Mouse (Mus musculus): ENCODE measurements around the gene Tmprss4. TPM values are rescaled to one million over a fixed set of nuclear protein-coding genes. Genes with fewer than 3 reads are reported as not detected.

The Tmprss4 gene
- polyA plus RNA-seq, 1 experiment from 2014 or later, result not detected

- H3K36me3 ChIP-seq, result no peaks in the 10 kb centered on the region
- no peak overlapping the region for H3K27ac ChIP-seq (ENCODE audit: poor library complexity, severe bottlenecking)
- H3K27me3 ChIP-seq (replicated peaks), result peaks cover 9% of the 10 kb centered on the region
- H3K9me3 ChIP-seq (replicated peaks), result no peaks in the 10 kb centered on the region
- WGBS, result 73% methylated on average over 8 of the region's 8 CpGs
- H3K4me2 ChIP-seq, result no peak overlapping the region
- no peak overlapping the region for H3K4me3 ChIP-seq
- no peak for ATAC-seq (ENCODE audit: insufficient number of reproducible peaks, low FRiP score)
- no peaks in the 10 kb centered on the region for H3K4me1 ChIP-seq (replicated peaks)
- no peak overlapping the region for H3K9ac ChIP-seq
Observed at GRCm38 (mm10) chr9:45229359-45229758, 25.5 kb upstream of the Tmprss4 start.

DNA sequence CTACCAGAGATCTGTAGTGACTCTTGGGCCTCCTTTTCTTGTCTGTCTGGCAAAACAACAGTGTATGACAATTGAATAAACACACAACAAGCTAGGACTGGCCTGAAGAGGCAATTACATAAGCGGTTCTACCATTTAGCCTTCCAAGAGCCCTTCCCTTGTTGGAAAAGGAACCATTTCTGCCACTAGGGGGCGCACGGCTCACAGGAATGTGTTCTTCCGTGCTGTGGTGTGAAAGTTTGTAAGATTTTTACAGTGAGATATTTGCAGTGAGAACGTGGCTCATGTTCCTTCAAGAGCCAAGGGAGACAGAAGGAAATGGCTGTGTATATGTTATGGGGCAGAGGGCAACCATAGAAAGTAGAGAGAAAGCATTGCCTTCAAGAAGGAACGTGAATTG lies 17.7 kb upstream of the Tmprss4 start:
- H3K9me3 ChIP-seq (replicated peaks), result no peaks in the 10 kb centered on the region
- ATAC-seq (ENCODE audit: insufficient number of reproducible peaks, low FRiP score), result no peak
- no peak overlapping the region for H3K4me2 ChIP-seq
- WGBS, result 20% methylated on average over 6 of the region's 6 CpGs
- H3K27me3 ChIP-seq (replicated peaks), result peaks cover 11% of the 10 kb centered on the region
- H3K4me3 ChIP-seq, result no peak overlapping the region
- H3K4me1 ChIP-seq (replicated peaks), result no peaks in the 10 kb centered on the region
- no peak overlapping the region for H3K9ac ChIP-seq
- H3K36me3 ChIP-seq, result no peaks in the 10 kb centered on the region
- H3K27ac ChIP-seq (ENCODE audit: poor library complexity, severe bottlenecking), result no peak overlapping the region

GRCm38 (mm10) chr9:45219644-45220043 lies 15.8 kb upstream of the Tmprss4 start:
- no peak overlapping the region for H3K9ac ChIP-seq
- no peaks in the 10 kb centered on the region for H3K9me3 ChIP-seq (replicated peaks)
- H3K4me1 ChIP-seq (replicated peaks), result no peaks in the 10 kb centered on the region
- ATAC-seq (ENCODE audit: insufficient number of reproducible peaks, low FRiP score), result no peak
- no peak overlapping the region for H3K4me2 ChIP-seq
- no peak overlapping the region for H3K4me3 ChIP-seq
- H3K27ac ChIP-seq (ENCODE audit: poor library complexity, severe bottlenecking), result no peak overlapping the region
- H3K27me3 ChIP-seq (replicated peaks), result peaks cover 6% of the 10 kb centered on the region; the same call in 1 of the 2 replicates
- 50% methylated on average over 3 of the region's 3 CpGs for WGBS
- no peaks in the 10 kb centered on the region for H3K36me3 ChIP-seq

- Histone ChIP-seq H3K9ac (no peak overlapping the region), H3K27ac (ENCODE audit: poor library complexity, severe bottlenecking) (no peak overlapping the region), H3K36me3 (no peaks in the 10 kb centered on the region), H3K27me3 (replicated peaks) (peaks cover 6% of the 10 kb centered on the region; the same call in 1 of the 2 replicates), H3K9me3 (replicated peaks) (no peaks in the 10 kb centered on the region), H3K4me1 (replicated peaks) (no peaks in the 10 kb centered on the region), H3K4me2 (no peak overlapping the region), H3K4me3 (no peak overlapping the region)
- 67% methylated on average over 11 of the region's 11 CpGs for WGBS
- no peak for ATAC-seq (ENCODE audit: insufficient number of reproducible peaks, low FRiP score)
Observed at GRCm38 (mm10) chr9:45215526-45216179, 11.8 kb upstream of the Tmprss4 start.

DNA sequence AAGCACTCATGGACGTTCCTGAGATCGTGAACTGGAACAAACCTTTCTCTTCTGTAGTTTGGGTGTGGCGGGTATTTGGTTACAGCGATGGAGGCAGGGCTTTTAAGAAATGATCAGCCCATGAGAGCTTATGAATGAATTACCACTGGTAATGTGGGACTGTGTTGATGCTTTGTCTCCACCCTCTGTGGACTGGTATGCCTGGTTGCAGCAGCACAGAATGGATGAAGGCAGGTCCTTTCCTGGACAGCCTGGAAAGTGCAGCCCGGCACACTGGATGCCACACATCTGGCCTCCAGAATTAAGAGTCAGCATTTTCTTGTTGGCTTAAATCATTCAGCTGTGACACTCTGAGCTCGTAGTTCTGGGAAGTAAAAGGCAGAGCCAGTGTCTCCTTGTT lies 8.1 kb upstream of the Tmprss4 start:
- no peak for ATAC-seq (ENCODE audit: insufficient number of reproducible peaks, low FRiP score)
- Histone ChIP-seq H3K4me2 (no peak overlapping the region), H3K27ac (ENCODE audit: poor library complexity, severe bottlenecking) (no peak overlapping the region), H3K9ac (no peak overlapping the region), H3K27me3 (replicated peaks) (peaks cover 16% of the 10 kb centered on the region; the same call in 1 of the 2 replicates), H3K4me3 (no peak overlapping the region), H3K4me1 (replicated peaks) (no peaks in the 10 kb centered on the region), H3K36me3 (no peaks in the 10 kb centered on the region), H3K9me3 (replicated peaks) (no peaks in the 10 kb centered on the region)
- 70% methylated on average over 6 of the region's 6 CpGs for WGBS

GRCm38 (mm10) chr9:45207015-45207743 lies 3.3 kb upstream of the Tmprss4 start:
- ATAC-seq (ENCODE audit: insufficient number of reproducible peaks, low FRiP score), result no peak
- no peak overlapping the region for H3K4me2 ChIP-seq
- WGBS, result 65% methylated on average over 7 of the region's 7 CpGs
- no peaks in the 10 kb centered on the region for H3K36me3 ChIP-seq
- H3K27ac ChIP-seq (ENCODE audit: poor library complexity, severe bottlenecking), result no peak overlapping the region
- no peaks in the 10 kb centered on the region for H3K9me3 ChIP-seq (replicated peaks)
- no peaks in the 10 kb centered on the region for H3K4me1 ChIP-seq (replicated peaks)
- peaks cover 12% of the 10 kb centered on the region; the same call in 1 of the 2 replicates for H3K27me3 ChIP-seq (replicated peaks)
- no peak overlapping the region for H3K4me3 ChIP-seq
- H3K9ac ChIP-seq, result no peak overlapping the region

GRCm38 (mm10) chr9:45206121-45206520 lies 2.2 kb upstream of the Tmprss4 start:
- H3K27me3 ChIP-seq (replicated peaks), result peaks cover 12% of the 10 kb centered on the region; the same call in 1 of the 2 replicates
- H3K36me3 ChIP-seq, result no peaks in the 10 kb centered on the region
- WGBS, result 61% methylated on average over 4 of the region's 4 CpGs
- H3K27ac ChIP-seq (ENCODE audit: poor library complexity, severe bottlenecking), result no peak overlapping the region
- no peaks in the 10 kb centered on the region for H3K9me3 ChIP-seq (replicated peaks)
- no peak overlapping the region for H3K9ac ChIP-seq
- H3K4me1 ChIP-seq (replicated peaks), result no peaks in the 10 kb centered on the region
- H3K4me3 ChIP-seq, result no peak overlapping the region
- H3K4me2 ChIP-seq, result no peak overlapping the region
- ATAC-seq (ENCODE audit: insufficient number of reproducible peaks, low FRiP score), result no peak

DNA sequence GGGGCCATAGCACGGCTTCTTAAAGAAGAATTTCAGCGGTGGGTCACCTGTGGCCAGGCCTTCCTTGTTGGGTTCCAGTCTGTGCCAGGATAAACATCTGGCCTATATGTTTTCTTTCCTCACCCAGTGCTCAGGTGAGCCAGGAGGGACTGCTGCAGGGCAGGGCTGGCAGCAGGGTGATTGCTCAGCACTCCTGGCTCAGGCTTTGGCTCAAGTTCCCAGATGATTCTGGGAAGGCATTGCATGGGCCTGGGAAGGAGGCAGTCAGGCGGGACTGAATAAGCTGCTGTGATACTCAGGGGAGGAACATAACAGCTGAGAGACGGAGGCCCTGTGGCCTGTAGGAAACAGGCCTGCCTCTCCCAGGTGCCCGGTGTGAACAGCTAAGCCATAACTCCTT lies 1.3 kb upstream of the Tmprss4 start:
- H3K9ac ChIP-seq, result no peak overlapping the region
- H3K36me3 ChIP-seq, result no peaks in the 10 kb centered on the region
- no peaks in the 10 kb centered on the region for H3K4me1 ChIP-seq (replicated peaks)
- H3K27ac ChIP-seq (ENCODE audit: poor library complexity, severe bottlenecking), result no peak overlapping the region
- no peaks in the 10 kb centered on the region for H3K9me3 ChIP-seq (replicated peaks)
- no peak overlapping the region for H3K4me3 ChIP-seq
- H3K27me3 ChIP-seq (replicated peaks), result peaks cover 12% of the 10 kb centered on the region; the same call in 1 of the 2 replicates
- H3K4me2 ChIP-seq, result no peak overlapping the region
- 74% methylated on average over 5 of the region's 5 CpGs for WGBS
- no peak for ATAC-seq (ENCODE audit: insufficient number of reproducible peaks, low FRiP score)

- ATAC-seq (ENCODE audit: insufficient number of reproducible peaks, low FRiP score), result no peak
- Histone ChIP-seq H3K27me3 (replicated peaks) (0 out of 2 replicates have a peak, but pooled peaks cover 7% of the 10 kb centered on the region), H3K4me3 (no peak overlapping the region), H3K27ac (ENCODE audit: poor library complexity, severe bottlenecking) (no peak overlapping the region), H3K9me3 (replicated peaks) (no peaks in the 10 kb centered on the region), H3K4me1 (replicated peaks) (no peaks in the 10 kb centered on the region), H3K9ac (no peak overlapping the region), H3K36me3 (no peaks in the 10 kb centered on the region), H3K4me2 (no peak overlapping the region)
- WGBS, result 62% methylated on average over 9 of the region's 9 CpGs
Observed at GRCm38 (mm10) chr9:45202021-45202798, 1.7 kb downstream of the Tmprss4 start.

DNA sequence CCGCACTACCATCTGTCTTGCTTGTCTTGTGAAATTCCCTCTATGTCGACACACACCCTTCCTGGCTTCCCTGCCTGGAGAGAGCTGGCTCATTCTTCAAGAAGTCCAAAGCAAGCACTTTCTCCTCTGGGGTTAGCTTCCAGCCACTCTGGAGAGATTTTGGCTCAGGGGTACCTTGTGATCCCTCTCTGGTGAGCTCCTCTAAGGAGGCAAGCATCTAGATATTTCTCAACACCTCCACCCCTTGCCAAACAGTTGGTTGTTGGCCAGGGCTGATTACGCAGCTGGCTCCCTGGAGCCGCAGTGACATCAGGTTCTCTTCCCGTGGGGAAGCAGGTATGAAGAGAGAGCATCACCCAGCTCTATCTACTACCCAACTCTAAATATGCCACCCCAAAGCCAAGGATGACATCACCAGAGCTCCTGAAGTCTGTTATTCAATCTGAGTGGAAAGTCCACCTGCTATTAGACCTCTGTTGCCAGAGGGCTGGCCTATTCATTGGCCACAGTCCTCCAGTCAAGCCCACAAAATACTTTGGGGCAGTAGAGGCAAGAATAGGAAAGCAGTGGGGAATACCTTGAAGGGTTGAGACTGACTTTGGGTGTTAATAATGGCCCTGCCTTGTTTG lies 2.5 kb downstream of the Tmprss4 start:
- Histone ChIP-seq H3K4me3 (no peak overlapping the region), H3K4me2 (no peak overlapping the region), H3K9me3 (replicated peaks) (no peaks in the 10 kb centered on the region), H3K36me3 (no peaks in the 10 kb centered on the region), H3K9ac (no peak overlapping the region), H3K27ac (ENCODE audit: poor library complexity, severe bottlenecking) (no peak overlapping the region), H3K27me3 (replicated peaks) (0 out of 2 replicates have a peak, but pooled peaks cover 6% of the 10 kb centered on the region), H3K4me1 (replicated peaks) (no peaks in the 10 kb centered on the region)
- no peak for ATAC-seq (ENCODE audit: insufficient number of reproducible peaks, low FRiP score)
- WGBS, result 73% methylated on average over 5 of the region's 5 CpGs

DNA sequence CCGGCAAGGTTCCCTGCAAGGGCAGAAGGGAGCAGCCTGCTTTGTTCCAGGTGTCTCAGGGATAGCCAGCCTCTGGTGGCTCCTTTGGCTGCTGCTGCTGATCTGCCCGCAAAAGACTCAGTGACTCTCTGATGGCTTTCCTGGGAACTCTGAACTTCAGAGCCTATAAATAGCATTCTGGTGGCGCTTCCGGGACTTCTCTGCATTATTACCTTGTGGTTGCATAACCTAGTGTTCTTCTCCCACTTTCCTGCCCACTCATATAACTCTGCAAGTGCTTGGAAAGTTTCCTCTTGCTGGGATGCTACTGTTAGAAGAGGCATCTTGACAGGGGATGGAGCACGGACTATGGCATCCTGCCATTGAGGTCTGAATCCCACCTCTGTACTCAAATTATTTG lies 6.3 kb downstream of the Tmprss4 start:
- H3K9ac ChIP-seq, result no peak overlapping the region
- 0 out of 2 replicates have a peak, but pooled peaks cover 9% of the 10 kb centered on the region for H3K27me3 ChIP-seq (replicated peaks)
- no peak overlapping the region for H3K4me3 ChIP-seq
- no peak for ATAC-seq (ENCODE audit: insufficient number of reproducible peaks, low FRiP score)
- no peaks in the 10 kb centered on the region for H3K36me3 ChIP-seq
- H3K4me1 ChIP-seq (replicated peaks), result no peaks in the 10 kb centered on the region
- H3K27ac ChIP-seq (ENCODE audit: poor library complexity, severe bottlenecking), result no peak overlapping the region
- no peaks in the 10 kb centered on the region for H3K9me3 ChIP-seq (replicated peaks)
- 62% methylated on average over 5 of the region's 5 CpGs for WGBS
- H3K4me2 ChIP-seq, result no peak overlapping the region

All from heart, embryonic 12.5 days (tissue).